Mouse (Mus musculus): ENCODE data around the gene Parp11. TPM values are rescaled to one million over a fixed set of nuclear protein-coding genes. Genes with fewer than 3 reads are reported as not detected.

The Parp11 gene
- total and polyA plus RNA-seq, 3 experiments, result 9.2 to 10.4 (median 9.7) TPM

DNA sequence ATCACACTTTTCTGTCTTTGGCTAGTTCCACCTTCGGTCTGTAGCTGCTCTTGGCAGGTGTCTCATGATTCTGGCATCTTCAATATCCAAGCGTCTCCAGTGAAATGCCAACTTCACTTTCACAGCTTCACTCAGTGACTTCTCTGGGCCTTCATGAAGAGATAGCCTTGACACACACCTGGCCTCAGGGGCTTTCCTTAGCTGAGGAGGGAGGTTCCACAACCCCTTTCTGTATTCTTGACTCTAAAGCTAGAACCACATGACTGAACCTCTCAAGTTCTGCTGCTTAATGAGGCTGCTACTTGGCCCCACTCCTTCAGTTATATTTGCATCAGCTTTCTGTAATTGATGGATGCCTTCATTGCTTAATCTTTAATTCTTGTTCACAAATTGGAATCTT, 10.1 kb downstream of the Parp11 start (continued):
- TF ChIP-seq ZC3H11A (IDR thresholded peaks at IDR 0.05; ENCODE audit: low read depth, low read length) (no peak), CTCF (conservative IDR thresholded peaks at IDR 0.05 in 1 of 2, IDR thresholded peaks at IDR 0.05 in 1 of 2; ENCODE audit: low read depth in 2 of 2, low read length in 2 of 2) (no peak), GABPA (IDR thresholded peaks at IDR 0.05; ENCODE audit: insufficient replicate concordance, low read depth, low read length) (no peak), JUND (conservative IDR thresholded peaks at IDR 0.05; ENCODE audit: low read depth, low read length) (no peak), PAX5 (IDR thresholded peaks at IDR 0.05; ENCODE audit: low read length) (no peak), UBTF (IDR thresholded peaks at IDR 0.05; ENCODE audit: low read depth, low read length) (no peak), NELFE (IDR thresholded peaks at IDR 0.05; ENCODE audit: low read depth, low read length) (no peak), POLR2AphosphoS2 (IDR thresholded peaks at IDR 0.05; ENCODE audit: low read depth, low read length) (no peak), MEF2A (IDR thresholded peaks at IDR 0.05; ENCODE audit: borderline replicate concordance, low read depth, low read length) (peak; percentile 79)

- peaks cover 0 to 18% of the 10 kb centered on the region in 2 experiments for H3K36me3 ChIP-seq (replicated peaks in 1 of 2; ENCODE audit: control insufficient read depth in 1 of 2, insufficient read depth in 1 of 2, low read length in 1 of 2)
- H3K4me3 ChIP-seq (replicated peaks in 1 of 3; ENCODE audit: low read depth in 2 of 3, low read length in 2 of 3, poor library complexity in 1 of 3), result no peak overlapping the region
- in situ Hi-C loops (cut with MboI; ENCODE audit: low pct_ligation_motif_present, low pct_unique_long_range_greater_than_20kb, low sequenced_read_pairs) (loop anchor here (10.0 kb wide), 1 partner anchor 315 kb away; no protein-coding TSS in a partner anchor), dilution Hi-C loops (cut with MboI; ENCODE audit: extremely low pct_ligation_motif_present, extremely low pct_unique_long_range_greater_than_20kb, low sequenced_read_pairs) (no loop called here)
- no peak overlapping the region for H3K9ac ChIP-seq (ENCODE audit: insufficient read depth, low read depth)
- H3K79me2 ChIP-seq (replicated peaks; ENCODE audit: control insufficient read depth, extremely low read depth, insufficient read depth, poor library complexity, severe bottlenecking), result peaks cover 20% of the 10 kb centered on the region
- H3K4me1 ChIP-seq (ENCODE audit: control insufficient read depth in 1 of 2, insufficient read depth in 2 of 2), result peaks cover 14 to 51% of the 10 kb centered on the region in 2 experiments
- H3K4me2 ChIP-seq (ENCODE audit: insufficient read depth, low read depth, poor library complexity, severe bottlenecking), result no peak overlapping the region
- TF ChIP-seq MXI1 (IDR thresholded peaks at IDR 0.05; ENCODE audit: low read depth, low read length) (no peak), HCFC1 (IDR thresholded peaks at IDR 0.05; ENCODE audit: low read depth, low read length) (no peak), CHD1 (IDR thresholded peaks at IDR 0.05; ENCODE audit: low read depth, low read length) (no peak), NELFE (IDR thresholded peaks at IDR 0.05; ENCODE audit: low read depth, low read length) (no peak), USF2 (conservative IDR thresholded peaks at IDR 0.05; ENCODE audit: low read depth, low read length) (no peak), RCOR1 (conservative IDR thresholded peaks at IDR 0.05; ENCODE audit: low read depth, low read length) (no peak), MEF2A (IDR thresholded peaks at IDR 0.05; ENCODE audit: borderline replicate concordance, low read depth, low read length) (no peak), GABPA (IDR thresholded peaks at IDR 0.05; ENCODE audit: insufficient replicate concordance, low read depth, low read length) (no peak), JUND (conservative IDR thresholded peaks at IDR 0.05; ENCODE audit: low read depth, low read length) (no peak), SMC3 (IDR thresholded peaks at IDR 0.05; ENCODE audit: low read depth, low read length) (no peak), ZC3H11A (IDR thresholded peaks at IDR 0.05; ENCODE audit: low read depth, low read length) (no peak), E2F4 (IDR thresholded peaks at IDR 0.05; ENCODE audit: insufficient replicate concordance, low read depth, low read length) (no peak), JUN (IDR thresholded peaks at IDR 0.05; ENCODE audit: insufficient read depth, low read depth, low read length) (no peak), NRF1 (IDR thresholded peaks at IDR 0.05; ENCODE audit: low read depth, low read length) (no peak), ETS1 (conservative IDR thresholded peaks at IDR 0.05; ENCODE audit: low read depth, low read length) (no peak)
- H3K9me3 ChIP-seq (replicated peaks; ENCODE audit: low read length), result no peaks in the 10 kb centered on the region
- no peak overlapping the region for H3K27ac ChIP-seq (ENCODE audit: insufficient read depth, low read depth)
- no peaks in the 10 kb centered on the region for H3K27me3 ChIP-seq (replicated peaks)
- DNase-seq (ENCODE audit: extremely low read depth), result no peak
Observed at GRCm38 (mm10) chr6:127459776-127460175, 13.1 kb downstream of the Parp11 start.

All from CH12.LX (cell line).